Mouse (Mus musculus): ENCODE measurements at regions not wholly inside any gene's neighbourhood (a gene's known extent, or its start where the extent isn't known, plus 50 kb on each side); places are given as distances from the start of the nearest gene placed in this dataset.

GRCm38 (mm10) chr16:62208191-62208590, 578.4 kb downstream of the Nsun3 start:
- ATAC-seq (ENCODE audit: low TSS enrichment) = no peak

DNA sequence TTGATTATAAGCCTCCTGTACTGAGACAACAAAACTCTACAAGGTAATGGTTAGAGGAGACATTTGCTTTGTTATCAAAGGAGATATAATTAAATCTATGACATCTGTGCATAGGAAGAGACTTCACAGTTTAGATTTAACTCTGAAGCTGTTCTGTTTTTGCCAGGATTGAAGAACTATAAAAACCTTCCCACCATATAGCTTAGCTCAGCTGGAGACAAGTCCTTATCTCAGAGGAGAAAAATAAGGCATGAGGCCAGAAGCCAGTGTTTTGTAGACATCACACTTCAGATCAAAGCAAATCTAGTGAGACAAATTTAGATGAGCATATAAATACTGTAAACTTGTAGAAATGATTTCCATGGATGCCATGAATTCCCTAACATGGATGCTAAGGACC, 603.6 kb downstream of the Nsun3 start:
- peak; percentile 98 for ATAC-seq (ENCODE audit: low TSS enrichment)

Data from frontal cortex, adult (tissue).